Mouse (Mus musculus): Measurements from ENCODE around the gene Atp13a3. TPM values are rescaled to one million over a fixed set of nuclear protein-coding genes. Genes with fewer than 3 reads are reported as not detected.

Gene Atp13a3
- polyA plus RNA-seq, 1 experiment, result 8.9 TPM

- TF ChIP-seq CTCF (IDR thresholded peaks at IDR 0.05; ENCODE audit: control insufficient read depth, insufficient read depth, insufficient replicate concordance, low read depth, low read length), result no peak
- TF ChIP-seq POLR2A (IDR thresholded peaks at IDR 0.05; ENCODE audit: control insufficient read depth, low read depth, low read length), result no peak
Observed at GRCm38 (mm10) chr16:30263156-30263555, 142.6 kb downstream of the Atp13a3 start.

GRCm38 (mm10) chr16:30262664-30263063 lies 143.1 kb downstream of the Atp13a3 start:
- Histone ChIP-seq H3K36me3 (ENCODE audit: control insufficient read depth, insufficient read depth, low read length) (no peaks in the 10 kb centered on the region), H3K4me1 (ENCODE audit: control insufficient read depth, insufficient read depth, low read length) (no peaks in the 10 kb centered on the region), H3K27ac (ENCODE audit: control insufficient read depth, insufficient read depth, low read depth, low read length) (no peak overlapping the region), H3K4me3 (ENCODE audit: control insufficient read depth, low read depth, low read length) (no peak overlapping the region), H3K27me3 (ENCODE audit: control insufficient read depth, insufficient read depth, low read length) (no peaks in the 10 kb centered on the region)
- TF ChIP-seq CTCF (IDR thresholded peaks at IDR 0.05; ENCODE audit: control insufficient read depth, insufficient read depth, insufficient replicate concordance, low read depth, low read length), result peak; percentile 73; the same call in 1 of the 2 replicates
- no peak for TF ChIP-seq POLR2A (IDR thresholded peaks at IDR 0.05; ENCODE audit: control insufficient read depth, low read depth, low read length)

More at GRCm38 (mm10) chr16:30263156-30263555, 142.6 kb downstream of the Atp13a3 start:
- no peaks in the 10 kb centered on the region for H3K36me3 ChIP-seq (ENCODE audit: control insufficient read depth, insufficient read depth, low read length)
- H3K4me3 ChIP-seq (ENCODE audit: control insufficient read depth, low read depth, low read length), result no peak overlapping the region
- H3K27me3 ChIP-seq (ENCODE audit: control insufficient read depth, insufficient read depth, low read length), result no peaks in the 10 kb centered on the region
- no peaks in the 10 kb centered on the region for H3K4me1 ChIP-seq (ENCODE audit: control insufficient read depth, insufficient read depth, low read length)
- no peak overlapping the region for H3K27ac ChIP-seq (ENCODE audit: control insufficient read depth, insufficient read depth, low read depth, low read length)

Other genes with a start within 250 kb of the Atp13a3 start
- 0.02 TPM in 1 of 2 replicates, not detected in the other for gene Cpn2, start 138.5 kb downstream of the Atp13a3 start, polyA plus RNA-seq (2012; rRNA removed)
- gene Lrrc15, start 122.7 kb downstream of the Atp13a3 start, polyA plus RNA-seq (2012; rRNA removed), result 0.06 TPM in 2 replicates
- 1.6 and 1.7 TPM in 2 replicates for gene Gp5, start 95.2 kb downstream of the Atp13a3 start, polyA plus RNA-seq (2012; rRNA removed)
- gene Tmem44, start 144.9 kb upstream of the Atp13a3 start, polyA plus RNA-seq (2012; rRNA removed), result 1.2 and 1.7 TPM in 2 replicates
- gene Lsg1, start 181.6 kb upstream of the Atp13a3 start, polyA plus RNA-seq (2012; rRNA removed), result 11.2 and 11.9 TPM in 2 replicates
- 0.35 and 0.69 TPM in 2 replicates for gene Fam43a, start 193.7 kb upstream of the Atp13a3 start, polyA plus RNA-seq (2012; rRNA removed)